Mouse (Mus musculus) embryonic facial prominence, embryonic 14.5 days (tissue): Measurements from ENCODE around the gene Cys1. TPM values are rescaled to one million over a fixed set of nuclear protein-coding genes. Genes with fewer than 3 reads are reported as not detected.
"Not testable (repeated sequence)": the region's sequence is repeated elsewhere in the genome, so short reads cannot be mapped to it uniquely, and the experiment has no call there.

ENCODE experiments used
- ATAC-seq: fragments of 200-750 bp; cut with Nextera tagmentation; 2 replicates; pipeline ENCODE4 v1.8.0; 2017; ENCODE audit warnings: low read depth, moderate number of reproducible peaks, moderate TSS enrichment
- DNase-seq: peaks from one replicate; pipeline ENCODE4 v3.0.0-alpha.2; 2015; ENCODE audit warnings: low spot score
- H3K27ac ChIP-seq: fragments of 300-500 bp; sonication (generic); replicated peaks from 2 replicates; pipeline ENCODE4 v1.5.1; 2014; ENCODE audit warnings: low read depth, mild to moderate bottlenecking, low read length, moderate library complexity
- H3K27me3 ChIP-seq: fragments of 300-500 bp; sonication (generic); replicated peaks from 2 replicates; pipeline ENCODE4 v1.6.1; 2014; ENCODE audit warnings: low read length; ENCODE audit not compliant: control insufficient read depth, insufficient read depth
- H3K36me3 ChIP-seq: fragments of 300-500 bp; sonication (generic); 2 replicates; pipeline ENCODE4 v1.6.1; 2014; ENCODE audit warnings: low read length, mixed read lengths; ENCODE audit not compliant: control insufficient read depth, insufficient read depth
- H3K4me1 ChIP-seq: fragments of 300-500 bp; sonication (generic); 2 replicates; pipeline ENCODE4 v1.6.1; 2014; ENCODE audit warnings: antibody characterized with exemption, low read length; ENCODE audit not compliant: control insufficient read depth, insufficient read depth
- H3K4me2 ChIP-seq: fragments of 300-500 bp; sonication (generic); 2 replicates; pipeline ENCODE4 v1.6.1; 2014; ENCODE audit warnings: low read depth, mild to moderate bottlenecking, low read length, moderate library complexity, mixed read lengths
- H3K4me3 ChIP-seq: fragments of 300-500 bp; sonication (generic); 2 replicates; pipeline ENCODE4 v1.5.1; 2014; ENCODE audit warnings: low read depth, mild to moderate bottlenecking, low read length
- H3K9ac ChIP-seq: fragments of 300-500 bp; sonication (generic); 2 replicates; pipeline ENCODE4 v1.6.1; 2014; ENCODE audit warnings: low read depth, mild to moderate bottlenecking, low read length, moderate library complexity, mixed read lengths
- H3K9me3 ChIP-seq: fragments of 300-500 bp; sonication (generic); 2 replicates; pipeline ENCODE4 v1.6.1; 2016; ENCODE audit warnings: low read length; ENCODE audit not compliant: control insufficient read depth
- WGBS: fragments of 180-500 bp; shearing (Covaris S2); extraction: QIAGEN DNeasy Blood & Tissue Kit; methylation state at CpG from one replicate; pipeline ENCODE4 v1.1.7; 2014; 5-methylcytosine and 5-hydroxymethylcytosine counted together
- polyA plus RNA-seq: library from polyadenylated mRNA; unstranded; fragments of >200 nt; fragmentation: Nextera tagmentation; extraction: Ambion mirVana; gene quantifications from 2 replicates; pipeline ENCODE4 v1.2.1, GENCODE M21; 2014

The Cys1 gene
- polyA plus RNA-seq, 1 experiment from 2014 or later = 6.1 TPM

DNA sequence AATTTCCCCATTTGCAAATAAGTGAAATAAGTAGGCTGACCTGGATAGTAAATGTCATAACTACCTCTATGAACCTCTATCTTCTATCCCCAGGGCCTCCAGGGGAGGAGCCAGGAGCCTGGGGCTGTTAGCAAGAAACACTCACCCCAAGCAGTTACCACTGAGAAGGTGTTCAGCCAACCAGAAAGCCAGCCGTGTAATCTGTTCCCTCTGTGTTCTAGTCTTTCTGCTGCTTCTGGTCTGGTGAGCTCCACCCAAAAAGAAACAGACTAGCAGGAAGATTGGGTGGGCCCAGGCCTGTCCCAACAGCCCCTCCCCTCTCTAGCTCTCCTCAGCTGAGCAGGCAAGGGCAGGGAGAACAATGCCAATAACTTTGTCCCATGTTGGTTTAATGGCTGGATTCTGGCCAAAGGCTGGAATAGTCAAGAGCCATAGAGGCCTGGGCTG lies 37.5 kb downstream of the Cys1 start:
- peak; percentile 15 for DNase-seq
- H3K4me3 ChIP-seq = no peak overlapping the region
- H3K4me1 ChIP-seq = no peaks in the 10 kb centered on the region
- H3K4me2 ChIP-seq = no peak overlapping the region
- peak; percentile 48; the same call in 1 of the 2 replicates for ATAC-seq
- H3K27me3 ChIP-seq = no peaks in the 10 kb centered on the region
- H3K27ac ChIP-seq = no peak overlapping the region
- no peaks in the 10 kb centered on the region for H3K9me3 ChIP-seq
- 31% methylated on average over 1 of the region's 1 CpGs for WGBS
- no peak overlapping the region for H3K9ac ChIP-seq
- no peaks in the 10 kb centered on the region for H3K36me3 ChIP-seq

DNA sequence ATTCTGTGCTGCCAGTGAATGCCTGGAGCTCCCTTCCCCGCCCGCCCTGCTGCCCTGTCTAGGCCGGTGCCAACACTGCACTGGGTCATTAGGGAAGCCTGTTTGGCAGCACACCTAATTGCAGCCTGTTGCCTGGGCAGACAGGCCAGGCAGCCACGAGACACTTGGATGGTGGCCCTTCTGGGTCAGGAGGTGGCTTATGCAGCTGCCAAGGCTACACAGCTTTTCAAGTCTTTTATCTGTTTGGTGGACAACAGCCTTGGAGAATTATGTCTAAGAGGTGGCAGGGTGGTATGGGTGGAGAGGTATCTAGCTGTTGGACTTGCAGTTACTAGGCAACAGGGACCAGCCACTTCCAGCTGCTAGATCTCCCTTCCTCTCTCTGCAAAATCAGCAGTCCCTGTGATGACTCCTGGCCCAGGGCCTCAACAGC lies 39.2 kb downstream of the Cys1 start:
- Histone ChIP-seq H3K4me2 (no peak overlapping the region), H3K4me1 (no peaks in the 10 kb centered on the region), H3K9me3 (no peaks in the 10 kb centered on the region; the same call in 1 of the 2 replicates), H3K27ac (no peak overlapping the region), H3K9ac (no peak overlapping the region), H3K4me3 (no peak overlapping the region), H3K27me3 (no peaks in the 10 kb centered on the region), H3K36me3 (no peaks in the 10 kb centered on the region)
- WGBS = 78% methylated on average over 4 of the region's 4 CpGs
- ATAC-seq (0 out of 2 replicates have a peak, but pooled peaks have one; percentile 30), DNase-seq (peak; percentile 22)

DNA sequence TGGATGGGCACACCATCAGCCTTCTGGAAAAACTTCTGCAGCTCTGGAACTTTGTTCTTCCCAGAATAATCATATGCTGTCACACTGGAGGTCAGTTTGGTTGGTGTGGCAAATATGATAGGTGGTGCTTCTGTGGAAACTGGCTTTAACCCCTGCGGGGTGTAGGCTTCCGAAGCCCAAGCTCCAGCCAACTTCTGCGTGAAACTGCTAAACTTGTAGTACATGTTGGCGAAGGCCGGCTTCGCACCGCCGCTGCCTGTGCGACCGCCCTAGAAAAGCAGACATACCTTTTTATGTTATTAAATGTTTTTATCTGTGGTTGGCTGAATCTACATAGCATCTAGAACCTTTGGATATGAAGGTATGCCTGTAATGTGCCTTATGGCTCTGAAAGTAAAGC lies 42.8 kb downstream of the Cys1 start:
- WGBS = 93% methylated on average over 10 of the region's 10 CpGs
- not testable (repeated sequence) for H3K27ac ChIP-seq, H3K4me2 ChIP-seq, DNase-seq, H3K4me3 ChIP-seq, H3K4me1 ChIP-seq, ATAC-seq, H3K9me3 ChIP-seq, H3K36me3 ChIP-seq, H3K9ac ChIP-seq, H3K27me3 ChIP-seq

DNA sequence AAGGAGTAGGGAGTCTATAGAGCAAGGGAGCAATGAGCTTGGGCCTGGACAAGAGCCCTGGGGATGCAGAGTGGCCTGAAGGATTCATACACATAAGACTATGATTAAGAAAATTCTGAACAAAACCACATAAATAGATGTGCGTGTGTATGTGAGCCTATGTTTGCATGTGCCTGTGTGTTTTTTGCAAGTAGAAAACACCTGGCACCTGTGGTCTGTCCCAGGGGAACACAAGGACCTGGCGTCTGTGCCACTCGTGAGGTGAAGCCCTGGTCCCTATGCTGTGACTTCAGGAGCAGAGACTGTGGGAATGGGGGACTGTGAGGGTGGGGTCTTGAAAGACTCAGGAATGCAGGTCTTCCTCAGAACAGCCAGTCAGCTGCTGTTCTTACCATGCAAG lies 47.0 kb downstream of the Cys1 start:
- DNase-seq = no peak
- WGBS = 82% methylated on average over 3 of the region's 3 CpGs
- ATAC-seq = no peak

DNA sequence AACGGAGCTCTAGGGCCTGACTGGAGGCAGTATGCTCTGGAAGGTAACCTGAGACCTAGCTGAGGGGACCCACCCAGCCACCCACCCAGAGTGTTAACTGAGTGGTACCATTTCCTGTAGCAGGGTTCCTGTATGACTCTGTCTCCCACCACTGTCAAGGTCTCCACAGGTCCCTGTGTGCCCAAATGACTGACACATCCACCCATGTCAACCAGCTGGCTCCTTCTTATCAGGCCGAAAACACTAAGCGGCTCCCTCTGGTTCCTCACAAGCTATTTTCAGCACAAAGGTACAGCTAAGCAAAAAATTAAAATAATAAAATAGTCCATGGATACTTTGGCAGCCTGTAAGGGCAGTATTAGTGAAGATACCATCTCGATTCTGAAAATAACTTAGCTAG lies 47.4 kb downstream of the Cys1 start:
- H3K4me3 ChIP-seq = no peak overlapping the region
- no peaks in the 10 kb centered on the region for H3K36me3 ChIP-seq
- H3K9ac ChIP-seq = no peak overlapping the region
- no peak for DNase-seq
- no peak for ATAC-seq
- H3K27ac ChIP-seq = no peak overlapping the region
- H3K27me3 ChIP-seq = no peaks in the 10 kb centered on the region
- H3K4me1 ChIP-seq = no peaks in the 10 kb centered on the region
- no peak overlapping the region for H3K4me2 ChIP-seq
- WGBS = 68% methylated on average over 4 of the region's 4 CpGs
- no peaks in the 10 kb centered on the region; the same call in 1 of the 2 replicates for H3K9me3 ChIP-seq

More for the DNA sequence above, 47.0 kb downstream of the Cys1 start:
- H3K4me3 ChIP-seq = no peak overlapping the region
- H3K9ac ChIP-seq = no peak overlapping the region
- no peaks in the 10 kb centered on the region for H3K36me3 ChIP-seq
- no peaks in the 10 kb centered on the region for H3K4me1 ChIP-seq
- no peaks in the 10 kb centered on the region for H3K27me3 ChIP-seq
- no peak overlapping the region for H3K4me2 ChIP-seq
- H3K27ac ChIP-seq = no peak overlapping the region
- H3K9me3 ChIP-seq = no peaks in the 10 kb centered on the region; the same call in 1 of the 2 replicates

DNA sequence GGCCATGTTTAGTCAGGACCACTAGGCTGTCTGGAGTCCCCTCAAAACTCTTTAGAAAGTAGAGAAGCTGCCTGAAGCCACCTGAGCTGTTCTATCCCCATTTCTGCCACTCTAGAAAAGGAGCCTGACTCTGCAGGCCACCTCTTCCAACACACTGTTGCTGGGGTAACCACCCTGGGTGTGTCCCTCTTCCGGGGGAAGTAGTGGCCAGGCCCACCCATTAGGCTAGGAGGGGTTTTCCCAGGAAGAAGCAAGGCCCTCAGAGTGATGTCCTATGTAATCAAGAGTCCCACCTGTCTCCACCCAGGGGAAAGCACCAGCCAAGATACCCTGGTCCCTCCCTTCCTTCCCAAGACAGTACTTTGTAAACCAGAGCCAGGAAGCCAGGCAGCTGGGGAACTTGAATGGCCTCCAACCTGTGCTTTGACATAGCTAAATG lies 47.8 kb downstream of the Cys1 start:
- Histone ChIP-seq H3K36me3 (no peaks in the 10 kb centered on the region), H3K27ac (no peak overlapping the region), H3K4me2 (no peak overlapping the region), H3K9me3 (no peaks in the 10 kb centered on the region; the same call in 1 of the 2 replicates), H3K4me1 (no peaks in the 10 kb centered on the region), H3K9ac (no peak overlapping the region), H3K27me3 (no peaks in the 10 kb centered on the region), H3K4me3 (no peak overlapping the region)
- peak; percentile 32 for DNase-seq
- ATAC-seq = no peak
- 80% methylated on average over 1 of the region's 1 CpGs for WGBS

DNA sequence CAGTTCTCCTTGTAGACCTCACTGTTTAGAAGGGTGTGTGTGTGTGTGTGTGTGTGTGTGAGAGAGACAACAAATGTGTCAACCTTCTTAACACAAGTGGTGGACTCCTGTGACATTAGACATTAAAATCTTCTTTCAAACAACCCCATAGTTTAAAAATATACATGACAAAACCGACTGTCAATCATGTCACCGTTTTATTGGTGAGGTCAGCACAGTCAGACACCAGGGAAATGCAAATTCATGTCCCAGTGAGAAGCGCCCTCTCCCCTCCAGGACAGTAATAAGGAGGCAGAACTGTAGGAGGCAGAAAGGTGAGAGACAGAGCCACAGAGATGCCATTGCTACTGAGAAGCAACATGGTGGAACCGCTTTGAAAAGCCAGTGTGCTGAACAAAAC lies 49.2 kb downstream of the Cys1 start:
- no peak for DNase-seq
- Histone ChIP-seq H3K4me2 (no peak overlapping the region), H3K9me3 (no peaks in the 10 kb centered on the region; the same call in 1 of the 2 replicates), H3K4me3 (no peak overlapping the region), H3K4me1 (no peaks in the 10 kb centered on the region), H3K36me3 (no peaks in the 10 kb centered on the region), H3K27ac (no peak overlapping the region), H3K27me3 (no peaks in the 10 kb centered on the region), H3K9ac (no peak overlapping the region)
- ATAC-seq = no peak
- 63% methylated on average over 4 of the region's 4 CpGs for WGBS

DNA sequence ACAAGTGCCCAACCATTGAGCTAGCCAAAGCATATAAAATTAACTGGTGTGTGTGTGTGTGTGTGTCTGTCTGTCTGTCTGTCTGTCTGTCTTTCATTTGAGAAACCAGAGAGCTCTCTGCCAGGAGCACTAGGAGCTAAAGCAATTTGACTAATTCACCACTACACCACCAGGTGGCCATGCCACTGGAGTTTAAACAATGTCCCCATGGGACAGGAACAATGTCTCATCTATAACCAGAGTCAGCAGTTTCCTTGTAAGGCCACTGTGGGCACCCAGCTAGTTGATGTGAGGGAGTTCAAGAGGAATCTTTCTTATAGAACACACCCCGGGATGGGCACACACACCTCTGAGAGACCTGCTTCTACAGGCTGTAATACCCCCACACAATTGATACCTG lies 51.4 kb downstream of the Cys1 start:
- H3K4me3 ChIP-seq = no peak overlapping the region
- H3K4me1 ChIP-seq = no peaks in the 10 kb centered on the region
- H3K36me3 ChIP-seq = no peaks in the 10 kb centered on the region
- ATAC-seq = no peak
- H3K9me3 ChIP-seq = no peaks in the 10 kb centered on the region
- H3K27me3 ChIP-seq = no peaks in the 10 kb centered on the region
- H3K4me2 ChIP-seq = no peak overlapping the region
- WGBS = 74% methylated on average over 1 of the region's 1 CpGs
- H3K9ac ChIP-seq = no peak overlapping the region
- no peak overlapping the region for H3K27ac ChIP-seq
- peak; percentile 17 for DNase-seq

DNA sequence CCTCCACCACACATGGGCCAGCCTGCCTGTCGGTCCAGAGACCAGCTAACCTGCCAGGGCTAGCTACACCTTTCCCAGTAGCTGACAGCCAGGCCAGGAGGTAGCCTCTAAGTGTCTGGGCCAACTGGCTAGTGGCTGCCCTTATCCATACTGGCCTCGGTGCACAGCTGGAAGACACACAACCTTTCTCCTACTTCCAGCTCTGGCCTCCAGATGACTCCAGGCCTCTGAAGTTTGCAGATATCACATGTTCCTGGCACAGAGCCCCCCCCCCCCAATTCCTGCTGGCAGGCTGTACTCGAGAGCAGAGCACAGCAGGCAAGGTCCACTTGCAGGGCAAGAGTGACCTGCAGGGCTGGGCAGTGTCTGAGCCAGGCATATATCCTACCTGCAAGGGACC lies 54.4 kb downstream of the Cys1 start:
- Histone ChIP-seq H3K27ac (no peak overlapping the region), H3K9ac (no peak overlapping the region), H3K9me3 (no peaks in the 10 kb centered on the region), H3K36me3 (no peaks in the 10 kb centered on the region), H3K4me3 (no peak overlapping the region), H3K27me3 (no peaks in the 10 kb centered on the region), H3K4me2 (no peak overlapping the region), H3K4me1 (no peaks in the 10 kb centered on the region)
- DNase-seq (no peak), ATAC-seq (no peak)
- WGBS = 61% methylated on average over 3 of the region's 3 CpGs
